9 mouse cellular contexts compared by ENCODE assay signal in genomic region chr15:99092870-99093269, GRCm38 (mm10). TPM values are rescaled to one million over a fixed set of nuclear protein-coding genes. Genes with fewer than 3 reads are reported as not detected.
A peak's percentile ranks its signal among the peaks of the same experiment; 100 is the strongest.
DNase-seq lines count a peak whose midpoint lies in the region; ATAC-seq lines count a peak whose summit lies in the region.
"Had no signal": no experiment of that assay in that cellular context is flagged by ENCODE, and none has a peak within 500 bp of the region (broad histone marks: within the 10 kb centered on the region; RNA-seq: fewer than 3 reads in every experiment).

Dnajc22 (plus strand) TSS chr15:99093170.

- peak within 1 kb of the TSS; percentile 70 for H3K4me2 ChIP-seq in heart, embryonic 11.5 days

- peak within 1 kb of the TSS; percentile 45 for H3K4me3 ChIP-seq in heart, embryonic 11.5 days (ENCODE audit: low read depth, low read length)
- peak within 1 kb of the TSS; percentile 50 for H3K4me3 ChIP-seq in hindbrain, embryonic 10.5 days
- H3K4me3 ChIP-seq in macrophage (ENCODE audit: inconsistent target): peak within 1 kb of the TSS; percentile 18; the same call in 1 of the 2 replicates

- DNase-seq in heart, adult 8-10 months (ENCODE audit: low spot score): no peak
- peak; percentile 39 for DNase-seq in ES-CJ7 (ENCODE audit: low read depth, low spot score)
- no peak for DNase-seq in hindbrain, embryonic 10.5 days (ENCODE audit: low spot score)
- DNase-seq in thymus, postnatal 25 days: no peak
- DNase-seq in gastrocnemius, postnatal 36 days: no peak
- no peak for DNase-seq in thymus, postnatal 36 days

- intact Hi-C loops in gastrocnemius, postnatal 36 days (cut with DNase I): no loop called here

- no peak for ATAC-seq in heart, embryonic 11.5 days (replicated peaks; ENCODE audit: insufficient number of reproducible peaks, low FRiP score, low TSS enrichment)
- ATAC-seq: CD4-positive, CD25-positive, alpha-beta regulatory T cell, adult 4 months had no signal

- H3K27ac ChIP-seq in heart, embryonic 11.5 days (ENCODE audit: low read depth, low read length): no peak within 1 kb of the TSS
- H3K27ac ChIP-seq in hindbrain, embryonic 10.5 days: peak within 1 kb of the TSS; percentile 81
- H3K27ac ChIP-seq in macrophage: no peak within 1 kb of the TSS

- no peaks in the 10 kb centered on the region for H3K9me3 ChIP-seq in heart, embryonic 11.5 days (replicated peaks; ENCODE audit: control insufficient read depth, low read length)
- H3K9me3 ChIP-seq in hindbrain, embryonic 10.5 days: no peaks in the 10 kb centered on the region

- peaks cover 94% of the 10 kb centered on the region for H3K27me3 ChIP-seq in heart, embryonic 11.5 days (ENCODE audit: control insufficient read depth, insufficient read depth, low read length)
- peaks cover 96% of the 10 kb centered on the region for H3K27me3 ChIP-seq in hindbrain, embryonic 10.5 days (ENCODE audit: insufficient read depth, poor library complexity, severe bottlenecking)

- no peaks in the 10 kb centered on the region for H3K79me2 ChIP-seq in macrophage (ENCODE audit: inconsistent target)

- 23% methylated on average over 8 of the region's 8 CpGs for WGBS in heart, embryonic 11.5 days (ENCODE audit: insufficient replicate concordance)
- 10% methylated on average over 8 of the region's 8 CpGs for WGBS in hindbrain, embryonic 10.5 days
- WGBS in macrophage (ENCODE audit: missing documents): 84% methylated on average over 8 of the region's 8 CpGs

- H3K9ac ChIP-seq in heart, embryonic 11.5 days (ENCODE audit: low read depth, low read length): peak within 1 kb of the TSS; percentile 6; the same call in 1 of the 2 replicates

- peaks cover 24% of the 10 kb centered on the region for H3K4me1 ChIP-seq in heart, embryonic 11.5 days (ENCODE audit: control insufficient read depth, insufficient read depth, low read length)
- H3K4me1 ChIP-seq in hindbrain, embryonic 10.5 days (replicated peaks): peaks cover 91% of the 10 kb centered on the region

- H3K36me3 ChIP-seq in heart, embryonic 11.5 days (ENCODE audit: control insufficient read depth, insufficient read depth, low read length): no peaks in the 10 kb centered on the region
- no peaks in the 10 kb centered on the region for H3K36me3 ChIP-seq in hindbrain, embryonic 10.5 days
- no peaks in the 10 kb centered on the region for H3K36me3 ChIP-seq in macrophage (ENCODE audit: inconsistent target)

RNA-seq across cellular contexts. Expression of gene Dnajc22, which starts in this region (rescaled TPM):
- 0.96 and 1.7 TPM in 2 replicates for polyA plus RNA-seq in heart, embryonic 11.5 days (2014; fragmentation: Nextera tagmentation; extraction: Ambion mirVana)
- 1 to 10 TPM in 1 of 4 experiments, under 1 TPM in 3; 0.38 to 1.2 (median 0.91) TPM for total RNA-seq in heart, adult 8-10 months (2022)
- 1.9 and 2.2 TPM in 2 replicates for polyA plus RNA-seq in hindbrain, embryonic 10.5 days (2016; fragmentation: Nextera tagmentation; extraction: Ambion mirVana)
- not detected for total RNA-seq in macrophage (2018; cell fraction: chromatin; rRNA removed)
- total RNA-seq in macrophage (2018; cell fraction: cytosol; rRNA removed): not detected
- total RNA-seq in macrophage (2018; cell fraction: nucleus; rRNA removed): not detected
- not detected in 3 replicates for polyA plus RNA-seq in macrophage (2018)
- under 1 TPM in 1 of 2 experiments, not detected in 1; 0.27 TPM for total RNA-seq in gastrocnemius, postnatal 36 days (2021)
- polyA plus RNA-seq: CD4-positive, CD25-positive, alpha-beta regulatory T cell, adult 4 months had no signal
